Mouse (Mus musculus) limb, embryonic 11.5 days (tissue): ENCODE results near the gene Ppil4. TPM values are rescaled to one million over a fixed set of nuclear protein-coding genes. Genes with fewer than 3 reads are reported as not detected.

Experiments
- ATAC-seq: fragments of 200-750 bp; cut with Nextera tagmentation; 2 replicates; pipeline ENCODE4 v1.8.0; 2017; ENCODE audit warnings: low read depth; ENCODE audit not compliant: insufficient number of reproducible peaks, low FRiP score, low TSS enrichment
- DNase-seq: peaks from one replicate; pipeline ENCODE4 v3.0.0-alpha.2; 2015; ENCODE audit warnings: low spot score
- H3K27ac ChIP-seq: fragments of 300-500 bp; sonication (generic); replicated peaks from 2 replicates; pipeline ENCODE4 v1.5.1; 2014; ENCODE audit warnings: low read depth, mild to moderate bottlenecking, low read length
- H3K27me3 ChIP-seq: fragments of 300-500 bp; sonication (generic); 2 replicates; pipeline ENCODE4 v1.6.1; 2014; ENCODE audit warnings: mild to moderate bottlenecking, low read length, mixed read lengths; ENCODE audit not compliant: control insufficient read depth, insufficient read depth
- H3K36me3 ChIP-seq: fragments of 300-500 bp; sonication (generic); 2 replicates; pipeline ENCODE4 v1.6.1; 2014; ENCODE audit warnings: mild to moderate bottlenecking, low read length, moderate library complexity, mixed read lengths; ENCODE audit not compliant: control insufficient read depth, insufficient read depth
- H3K4me1 ChIP-seq: fragments of 300-500 bp; sonication (generic); 2 replicates; pipeline ENCODE4 v1.6.1; 2014; ENCODE audit warnings: low read length, mixed read lengths; ENCODE audit not compliant: control insufficient read depth, insufficient read depth
- H3K4me2 ChIP-seq: fragments of 300-500 bp; sonication (generic); 2 replicates; pipeline ENCODE4 v1.6.1; 2014; ENCODE audit warnings: low read depth, mild to moderate bottlenecking, moderate library complexity; ENCODE audit not compliant: severe bottlenecking
- H3K4me3 ChIP-seq: fragments of 300-500 bp; sonication (generic); 2 replicates; pipeline ENCODE4 v1.5.1; 2014; ENCODE audit warnings: low read depth, low read length
- H3K9ac ChIP-seq: fragments of 300-500 bp; sonication (generic); 2 replicates; pipeline ENCODE4 v1.6.1; 2014; ENCODE audit warnings: mild to moderate bottlenecking, low read length
- H3K9me3 ChIP-seq: fragments of 300-500 bp; sonication (generic); 2 replicates; pipeline ENCODE4 v1.6.1; 2016; ENCODE audit warnings: low read length; ENCODE audit not compliant: control insufficient read depth
- WGBS: fragments of 180-500 bp; shearing (Covaris S2); extraction: QIAGEN DNeasy Blood & Tissue Kit; methylation state at CpG from one replicate; pipeline ENCODE4 v1.1.7; 2014; 5-methylcytosine and 5-hydroxymethylcytosine counted together
- polyA plus RNA-seq: library from polyadenylated mRNA; unstranded; fragments of >200 nt; fragmentation: Nextera tagmentation; extraction: Ambion mirVana; gene quantifications from 2 replicates; pipeline ENCODE4 v1.2.1, GENCODE M21; 2014

The Ppil4 gene
- polyA plus RNA-seq, 1 experiment from 2014 or later, result 46.9 TPM

- Histone ChIP-seq H3K27me3 (no peaks in the 10 kb centered on the region), H3K9ac (no peak within 1 kb of the TSS; the same call in none of the 2 replicates), H3K4me1 (peaks cover 7% of the 10 kb centered on the region), H3K9me3 (no peaks in the 10 kb centered on the region), H3K27ac (no peak within 1 kb of the TSS), H3K36me3 (no peaks in the 10 kb centered on the region), H3K4me3 (peak within 1 kb of the TSS; percentile 18), H3K4me2 (peak within 1 kb of the TSS; percentile 51)
- no peak for ATAC-seq
- WGBS, result 5% methylated on average over 15 of the region's 15 CpGs
- DNase-seq, result peak; percentile 47
These were observed 39.5 kb downstream of the Ppil4 start, which contains the start of gene Zc3h12d for GRCm38 (mm10) chr10:7832171-7832676. Zc3h12d (plus strand) TSS chr10:7832470.

GRCm38 (mm10) chr10:7833377-7834165, 40.9 kb downstream of the Ppil4 start:
- peaks cover 7% of the 10 kb centered on the region for H3K4me1 ChIP-seq
- H3K36me3 ChIP-seq, result no peaks in the 10 kb centered on the region
- no peak overlapping the region for H3K9ac ChIP-seq
- no peaks in the 10 kb centered on the region for H3K9me3 ChIP-seq
- no peak overlapping the region for H3K27ac ChIP-seq
- DNase-seq, result no peak
- H3K27me3 ChIP-seq, result no peaks in the 10 kb centered on the region
- no peak overlapping the region for H3K4me3 ChIP-seq
- 81% methylated on average over 9 of the region's 9 CpGs for WGBS
- H3K4me2 ChIP-seq, result no peak overlapping the region
- no peak for ATAC-seq

GRCm38 (mm10) chr10:7834671-7835225, 42.1 kb downstream of the Ppil4 start:
- peaks cover 7% of the 10 kb centered on the region for H3K4me1 ChIP-seq
- no peak overlapping the region for H3K4me2 ChIP-seq
- H3K4me3 ChIP-seq, result no peak overlapping the region
- no peak overlapping the region for H3K9ac ChIP-seq
- WGBS, result 72% methylated on average over 10 of the region's 10 CpGs
- no peak overlapping the region for H3K27ac ChIP-seq
- no peak for DNase-seq
- no peaks in the 10 kb centered on the region for H3K36me3 ChIP-seq
- ATAC-seq, result no peak
- H3K9me3 ChIP-seq, result no peaks in the 10 kb centered on the region
- no peaks in the 10 kb centered on the region for H3K27me3 ChIP-seq

GRCm38 (mm10) chr10:7836902-7837301, 44.2 kb downstream of the Ppil4 start:
- no peaks in the 10 kb centered on the region for H3K27me3 ChIP-seq
- DNase-seq, result no peak
- 67% methylated on average over 2 of the region's 2 CpGs for WGBS
- H3K4me3 ChIP-seq, result no peak overlapping the region
- no peak overlapping the region for H3K27ac ChIP-seq
- no peaks in the 10 kb centered on the region for H3K9me3 ChIP-seq
- H3K36me3 ChIP-seq, result no peaks in the 10 kb centered on the region
- H3K4me1 ChIP-seq, result peaks cover 5% of the 10 kb centered on the region
- no peak overlapping the region for H3K4me2 ChIP-seq
- H3K9ac ChIP-seq, result no peak overlapping the region
- no peak for ATAC-seq

- Histone ChIP-seq H3K4me2 (no peak overlapping the region), H3K4me3 (no peak overlapping the region), H3K27me3 (no peaks in the 10 kb centered on the region), H3K9me3 (no peaks in the 10 kb centered on the region), H3K27ac (no peak overlapping the region), H3K9ac (no peak overlapping the region), H3K4me1 (peaks cover under 1% of the 10 kb centered on the region; the same call in 1 of the 2 replicates), H3K36me3 (no peaks in the 10 kb centered on the region)
- no peak for DNase-seq
- ATAC-seq, result no peak
- 92% methylated on average over 8 of the region's 8 CpGs for WGBS
These were observed 44.8 kb downstream of the Ppil4 start for GRCm38 (mm10) chr10:7837446-7837845.

GRCm38 (mm10) chr10:7838036-7838435, 45.3 kb downstream of the Ppil4 start:
- no peak overlapping the region for H3K4me3 ChIP-seq
- DNase-seq (no peak), ATAC-seq (no peak)
- 90% methylated on average over 8 of the region's 8 CpGs for WGBS
- H3K4me2 ChIP-seq, result no peak overlapping the region
- no peaks in the 10 kb centered on the region for H3K9me3 ChIP-seq
- H3K36me3 ChIP-seq, result no peaks in the 10 kb centered on the region
- no peaks in the 10 kb centered on the region for H3K4me1 ChIP-seq
- H3K9ac ChIP-seq, result no peak overlapping the region
- H3K27me3 ChIP-seq, result no peaks in the 10 kb centered on the region
- no peak overlapping the region for H3K27ac ChIP-seq

GRCm38 (mm10) chr10:7838874-7839421, 46.3 kb downstream of the Ppil4 start:
- H3K27me3 ChIP-seq, result no peaks in the 10 kb centered on the region
- no peak overlapping the region for H3K4me2 ChIP-seq
- no peak overlapping the region for H3K27ac ChIP-seq
- H3K4me3 ChIP-seq, result no peak overlapping the region
- H3K36me3 ChIP-seq, result no peaks in the 10 kb centered on the region
- H3K9me3 ChIP-seq, result no peaks in the 10 kb centered on the region
- 83% methylated on average over 5 of the region's 5 CpGs for WGBS
- no peaks in the 10 kb centered on the region for H3K4me1 ChIP-seq
- ATAC-seq, result no peak
- DNase-seq, result no peak
- no peak overlapping the region for H3K9ac ChIP-seq

GRCm38 (mm10) chr10:7839551-7840352, 47.1 kb downstream of the Ppil4 start:
- Histone ChIP-seq H3K4me1 (no peaks in the 10 kb centered on the region), H3K4me3 (no peak overlapping the region), H3K9ac (no peak overlapping the region), H3K27ac (no peak overlapping the region), H3K4me2 (no peak overlapping the region), H3K9me3 (no peaks in the 10 kb centered on the region), H3K36me3 (no peaks in the 10 kb centered on the region), H3K27me3 (no peaks in the 10 kb centered on the region)
- DNase-seq (no peak), ATAC-seq (no peak)
- WGBS, result 91% methylated on average over 22 of the region's 22 CpGs
